Mouse (Mus musculus) T-helper 2 cell (primary cell): ENCODE measurements around the gene Arpc5.

Experiments used
- in situ Hi-C: fragments of 300-600 bp; cut with MboI, MseI; formaldehyde crosslinking; loops from one replicate; pipeline ENCODE4 v1.15.1; 2025; ENCODE audit warnings: high pct_unique_total_duplicates

The Arpc5 gene

GRCm38 (mm10) chr1:152810533-152811439 lies 44.4 kb downstream of the Arpc5 start:
- in situ Hi-C loops: loop anchor here (10.0 kb wide), 1 partner anchor 126 kb away; no protein-coding TSS in a partner anchor

- in situ Hi-C loops: loop anchor here (10.0 kb wide), 1 partner anchor 130 kb away; no protein-coding TSS in a partner anchor
Observed at GRCm38 (mm10) chr1:152815265-152815701, 48.9 kb downstream of the Arpc5 start.

- in situ Hi-C loops: loop anchor here (10.0 kb wide), 1 partner anchor 132 kb away; no protein-coding TSS in a partner anchor
Observed at GRCm38 (mm10) chr1:152817027-152817769, 50.9 kb downstream of the Arpc5 start.

GRCm38 (mm10) chr1:152817794-152818193 lies 51.5 kb downstream of the Arpc5 start:
- in situ Hi-C loops: loop anchor here (10.0 kb wide), 1 partner anchor 133 kb away; no protein-coding TSS in a partner anchor

GRCm38 (mm10) chr1:152819558-152819957 lies 53.2 kb downstream of the Arpc5 start:
- in situ Hi-C loops: loop anchor here (10.0 kb wide), 1 partner anchor 135 kb away; no protein-coding TSS in a partner anchor

- in situ Hi-C loops: no loop called here
Observed at GRCm38 (mm10) chr1:152820911-152821695, 54.8 kb downstream of the Arpc5 start.

- in situ Hi-C loops: no loop called here
Observed at GRCm38 (mm10) chr1:152821746-152822145, 55.4 kb downstream of the Arpc5 start.

- in situ Hi-C loops: no loop called here
Observed at GRCm38 (mm10) chr1:152824206-152824605, 57.9 kb downstream of the Arpc5 start.
